Mouse (Mus musculus) liver, adult 2 months (tissue): ENCODE results near the gene Zdhhc9. TPM values are rescaled to one million over a fixed set of nuclear protein-coding genes. Genes with fewer than 3 reads are reported as not detected.
A peak's percentile ranks its signal among the peaks of the same experiment; 100 is the strongest.

Experiments
- DNase-seq: peaks from one replicate; pipeline ENCODE4 v3.0.0-alpha.2; 2011; ENCODE audit warnings: low read depth, low spot score; ENCODE audit errors: extremely low read depth
- H3K27ac ChIP-seq: fragments of 200-500 bp; replicated peaks from 2 replicates; pipeline ENCODE4 v1.5.1; 2012; ENCODE audit warnings: low read depth, mild to moderate bottlenecking, control low read depth, inconsistent platforms, low read length; ENCODE audit not compliant: insufficient read depth
- H3K27me3 ChIP-seq: fragments of 200-500 bp; 2 replicates; pipeline ENCODE4 v1.6.1; 2012; ENCODE audit warnings: mild to moderate bottlenecking, moderate library complexity, low read length, inconsistent platforms; ENCODE audit not compliant: control insufficient read depth, insufficient read depth
- H3K36me3 ChIP-seq: fragments of 200-500 bp; 2 replicates; pipeline ENCODE4 v1.6.1; 2012; ENCODE audit warnings: low read length, inconsistent platforms; ENCODE audit not compliant: control insufficient read depth, insufficient read depth
- H3K4me1 ChIP-seq: fragments of 200-500 bp; 2 replicates; pipeline ENCODE4 v1.6.1; 2011; ENCODE audit warnings: low read length; ENCODE audit not compliant: control insufficient read depth, insufficient read depth
- H3K4me3 ChIP-seq: fragments of 200-500 bp; 2 replicates; pipeline ENCODE4 v1.5.1; 2011; ENCODE audit warnings: low read depth, mild to moderate bottlenecking, control low read depth, low read length, moderate library complexity; ENCODE audit not compliant: insufficient read depth
- H3K79me2 ChIP-seq: fragments of 200-500 bp; 2 replicates; pipeline ENCODE4 v1.6.1; 2012; ENCODE audit warnings: inconsistent platforms, mild to moderate bottlenecking, low read length, moderate library complexity; ENCODE audit not compliant: control insufficient read depth, insufficient read depth
- H3K9ac ChIP-seq: fragments of 200-500 bp; 2 replicates; pipeline ENCODE4 v1.6.1; 2012; ENCODE audit warnings: low read depth, mild to moderate bottlenecking, control low read depth, inconsistent platforms, low read length
- CTCF ChIP-seq: fragments of 200-500 bp; IDR thresholded peaks from 2 replicates; pipeline ENCODE4 v1.5.1; 2011; ENCODE audit warnings: low read depth, low read length, control low read depth
- POLR2A ChIP-seq: fragments of 200-500 bp; IDR thresholded peaks from 2 replicates; pipeline ENCODE4 v1.6.1; 2011; ENCODE audit warnings: low read length, control low read depth; ENCODE audit not compliant: insufficient read depth; ENCODE audit errors: extremely low read depth
- WGBS: fragments of 180-500 bp; shearing (Covaris S2); methylation state at CpG from one replicate; pipeline ENCODE4 v1.1.7; 2018; 5-methylcytosine and 5-hydroxymethylcytosine counted together
- polyA plus RNA-seq: library from polyadenylated mRNA; depleted of rRNA; stranded (reverse); fragments of >200 nt; gene quantifications from 2 replicates; pipeline ENCODE4 v1.2.3, GENCODE M21; 2012; rRNA removed
- total RNA-seq: library from RNA; depleted of rRNA; stranded (reverse); fragments of >200 nt; gene quantifications from 2 replicates; pipeline ENCODE4 v1.2.3, GENCODE M21; 2014; rRNA removed

The Zdhhc9 gene
- total and polyA plus RNA-seq, 2 experiments = 36.2 to 71.8 TPM

GRCm38 (mm10) chrX:48129167-48129566 lies 79.5 kb downstream of the Zdhhc9 start:
- no peak for DNase-seq
- no peak overlapping the region for H3K27ac ChIP-seq

GRCm38 (mm10) chrX:48127502-48128218 lies 81.0 kb downstream of the Zdhhc9 start:
- H3K27ac ChIP-seq = no peak overlapping the region

More at GRCm38 (mm10) chrX:48129167-48129566, 79.5 kb downstream of the Zdhhc9 start:
- WGBS = 83% methylated on average over 1 of the region's 1 CpGs
- no peak overlapping the region for H3K4me3 ChIP-seq
- H3K36me3 ChIP-seq = no peaks in the 10 kb centered on the region
- TF ChIP-seq CTCF (no peak), POLR2A (no peak)
- no peak overlapping the region for H3K9ac ChIP-seq
- H3K4me1 ChIP-seq = no peaks in the 10 kb centered on the region
- H3K27me3 ChIP-seq = no peaks in the 10 kb centered on the region
- H3K79me2 ChIP-seq = no peaks in the 10 kb centered on the region

GRCm38 (mm10) chrX:48126903-48127476 lies 81.7 kb downstream of the Zdhhc9 start:
- no peak overlapping the region for H3K4me3 ChIP-seq
- H3K4me1 ChIP-seq = no peaks in the 10 kb centered on the region
- H3K27ac ChIP-seq = no peak overlapping the region
- H3K79me2 ChIP-seq = no peaks in the 10 kb centered on the region
- H3K9ac ChIP-seq = no peak overlapping the region
- no peak for TF ChIP-seq CTCF
- TF ChIP-seq POLR2A = no peak
- 80% methylated on average over 6 of the region's 6 CpGs for WGBS
- H3K27me3 ChIP-seq = no peaks in the 10 kb centered on the region
- H3K36me3 ChIP-seq = no peaks in the 10 kb centered on the region
- DNase-seq = no peak

More at GRCm38 (mm10) chrX:48127502-48128218, 81.0 kb downstream of the Zdhhc9 start:
- 76% methylated on average over 6 of the region's 6 CpGs for WGBS
- Histone ChIP-seq H3K36me3 (no peaks in the 10 kb centered on the region), H3K4me3 (no peak overlapping the region), H3K9ac (no peak overlapping the region), H3K4me1 (no peaks in the 10 kb centered on the region), H3K27me3 (no peaks in the 10 kb centered on the region), H3K79me2 (no peaks in the 10 kb centered on the region)
- TF ChIP-seq POLR2A = no peak
- no peak for DNase-seq

- no peak for DNase-seq
- H3K36me3 ChIP-seq = no peaks in the 10 kb centered on the region
- H3K79me2 ChIP-seq = no peaks in the 10 kb centered on the region
- no peak overlapping the region for H3K4me3 ChIP-seq
- TF ChIP-seq POLR2A = no peak
- TF ChIP-seq CTCF = peak; percentile 77
- 24% methylated on average over 17 of the region's 17 CpGs for WGBS
- H3K4me1 ChIP-seq = no peaks in the 10 kb centered on the region
- H3K27ac ChIP-seq = no peak overlapping the region
- no peaks in the 10 kb centered on the region for H3K27me3 ChIP-seq
- H3K9ac ChIP-seq = no peak overlapping the region
These were observed 84.3 kb downstream of the Zdhhc9 start for GRCm38 (mm10) chrX:48124132-48125071.

Other genes with a start within 250 kb of the Zdhhc9 start
- gene Apln, start 174.0 kb downstream of the Zdhhc9 start, total RNA-seq = 0.07 and 0.09 TPM in 2 replicates
- 0.04 TPM in 1 of 2 replicates, not detected in the other for gene Apln, start 174.0 kb downstream of the Zdhhc9 start, polyA plus RNA-seq
- not detected in 2 replicates for gene Xpnpep2, start 100.2 kb downstream of the Zdhhc9 start, total RNA-seq
- gene Xpnpep2, start 100.2 kb downstream of the Zdhhc9 start, polyA plus RNA-seq = not detected in 2 replicates
- 0.83 and 1.5 TPM in 2 replicates for gene Sash3, start 62.4 kb downstream of the Zdhhc9 start, total RNA-seq
- gene Sash3, start 62.4 kb downstream of the Zdhhc9 start, polyA plus RNA-seq = 0.72 and 1.4 TPM in 2 replicates
- 6.4 and 6.7 TPM in 2 replicates for gene Utp14a, start 48.0 kb upstream of the Zdhhc9 start, total RNA-seq
- gene Utp14a, start 48.0 kb upstream of the Zdhhc9 start, polyA plus RNA-seq = 1.4 and 2.2 TPM in 2 replicates
- gene Bcorl1, start 132.5 kb upstream of the Zdhhc9 start, total RNA-seq = 1.7 and 2.8 TPM in 2 replicates
- gene Bcorl1, start 132.5 kb upstream of the Zdhhc9 start, polyA plus RNA-seq = 1.6 and 2.2 TPM in 2 replicates